Mouse (Mus musculus) lung, adult 18-20 months (tissue): ENCODE results near the gene Aldh3b3.
"Not testable (repeated sequence)": the region's sequence is repeated elsewhere in the genome, so short reads cannot be mapped to it uniquely, and the experiment has no call there.

Experiments
- DNase-seq, 2 experiments: peaks; one replicate each; pipeline ENCODE4 v3.0.0; 2022; ENCODE audit warnings: mixed read lengths in 2 of 2

Gene Aldh3b3

DNA sequence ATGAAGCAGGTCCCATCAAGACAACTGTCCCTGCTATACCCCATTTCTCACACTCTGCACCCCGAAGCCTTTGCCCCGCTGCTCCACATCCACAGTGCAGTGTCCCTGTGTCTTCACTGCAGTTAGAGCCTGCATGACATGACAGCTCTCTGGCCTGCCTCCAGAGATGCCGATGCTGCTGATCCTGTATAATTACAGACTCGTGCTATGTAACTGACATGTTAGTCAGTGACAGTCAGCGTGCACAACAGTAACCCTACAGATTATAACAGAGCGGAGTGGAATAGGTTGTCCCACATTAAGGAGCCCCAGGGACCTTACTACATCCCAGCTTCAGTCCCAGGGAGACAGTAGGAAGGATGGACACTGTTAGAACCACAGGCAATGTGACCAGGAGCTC, 16.2 kb downstream of the Aldh3b3 start:
- not testable (repeated sequence) for DNase-seq

- DNase-seq: peak in 1 of 2 experiments; percentile 46
These were observed 17.4 kb downstream of the Aldh3b3 start for GRCm38 (mm10) chr19:3975866-3976265.

DNA sequence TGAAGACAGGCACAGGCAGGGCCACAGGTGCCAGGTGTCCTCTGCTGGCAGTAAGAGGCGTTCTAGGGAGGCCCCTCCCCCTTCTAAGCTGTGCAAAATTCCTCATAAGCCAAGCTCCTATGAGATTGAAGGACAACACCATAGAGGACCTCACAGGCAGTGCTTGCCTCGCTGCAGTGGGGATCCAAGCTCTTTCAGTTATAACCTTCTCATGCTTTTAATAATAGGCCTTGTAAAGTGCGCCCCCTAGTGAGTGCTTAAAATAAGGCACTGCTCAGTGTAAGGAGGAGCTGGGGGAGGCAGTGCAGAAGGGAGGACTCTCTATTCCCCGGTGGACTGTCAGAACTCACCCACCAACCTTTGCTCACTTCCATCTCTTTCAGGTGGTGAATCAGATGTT, 21.9 kb downstream of the Aldh3b3 start:
- peak; percentile 67 to 83 for DNase-seq

GRCm38 (mm10) chr19:3980917-3981316, 22.5 kb downstream of the Aldh3b3 start:
- no peak for DNase-seq

DNA sequence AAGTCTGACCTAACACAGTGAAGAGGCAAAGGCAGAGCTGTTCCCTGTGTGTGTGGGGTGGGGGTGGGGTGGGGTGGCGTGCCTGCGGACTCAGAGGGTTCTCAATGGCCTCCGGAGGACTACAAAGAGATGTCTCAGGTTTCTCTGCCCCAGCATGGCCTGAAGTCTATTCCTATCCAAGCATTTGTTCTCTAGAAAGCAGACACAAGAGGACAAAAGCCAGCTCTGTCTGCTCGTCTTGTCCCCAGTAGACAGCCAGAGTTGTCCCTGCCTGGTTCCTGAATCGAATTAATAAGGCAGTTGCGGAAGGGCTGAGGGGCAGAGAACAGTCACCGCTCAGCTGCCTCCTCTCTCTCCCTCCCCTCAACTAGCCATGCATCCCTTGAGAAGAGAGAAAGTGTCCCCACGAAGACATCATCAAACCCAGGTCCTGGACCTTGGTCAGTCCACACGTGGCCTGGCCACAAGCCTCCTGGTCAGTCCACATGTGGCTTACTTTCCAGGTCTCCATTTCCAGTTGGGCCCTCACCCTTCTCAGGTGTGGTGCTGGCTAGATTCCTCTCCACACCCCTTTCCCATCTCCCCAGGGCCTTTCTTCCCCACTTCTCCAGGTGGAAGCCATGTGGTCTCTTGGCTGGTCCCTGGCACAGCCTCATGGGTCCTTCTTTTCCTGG, 25.2 kb downstream of the Aldh3b3 start:
- DNase-seq: no peak

DNA sequence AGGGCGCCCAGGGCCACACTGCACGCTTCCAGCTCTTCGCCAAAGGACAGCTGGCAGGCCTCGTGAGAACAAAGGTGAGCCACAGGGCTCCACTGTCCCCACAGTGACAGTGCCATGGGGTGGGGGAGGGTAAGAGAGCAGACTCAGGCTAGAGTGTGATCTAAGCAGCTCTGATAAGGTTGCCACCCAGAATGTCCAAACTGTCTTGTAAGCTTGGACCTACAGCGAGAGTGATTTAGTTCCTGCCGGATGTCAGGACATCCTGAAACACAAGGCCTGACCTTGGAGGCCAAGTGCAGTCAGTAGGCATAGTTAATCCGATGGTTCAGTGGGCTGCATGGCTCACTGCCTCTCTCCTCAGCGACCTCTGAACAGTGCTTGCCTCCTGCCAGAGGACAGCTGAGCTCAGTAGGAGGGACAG, 26.8 kb downstream of the Aldh3b3 start:
- DNase-seq: peak in 1 of 2 experiments; percentile 59

GRCm38 (mm10) chr19:3986334-3986733, 27.9 kb downstream of the Aldh3b3 start, which contains the start of gene Acy3:
TSS of gene Acy3 (plus strand) at chr19:3986570.
- DNase-seq: peak; percentile 83 to 89

DNA sequence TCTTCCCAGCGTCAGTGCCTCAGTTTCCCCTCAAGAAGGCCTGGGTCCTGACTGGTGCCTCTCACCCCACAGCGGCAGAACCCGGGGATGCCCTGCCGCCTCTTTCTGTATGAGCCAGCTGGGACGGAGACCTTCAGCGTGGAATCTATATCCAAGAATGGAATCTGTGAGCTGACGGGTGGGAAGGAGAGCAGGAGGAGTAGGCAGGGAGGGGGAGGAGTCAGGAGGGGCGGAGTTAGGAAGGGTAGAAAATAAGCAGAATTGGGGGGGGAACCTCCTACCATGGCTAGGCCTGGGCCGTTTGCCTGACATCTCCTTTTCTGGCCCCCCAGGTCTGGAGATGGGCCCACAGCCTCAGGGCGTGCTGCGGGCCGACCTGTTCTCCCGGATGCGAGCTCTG, 29.6 kb downstream of the Aldh3b3 start:
- no peak for DNase-seq

DNA sequence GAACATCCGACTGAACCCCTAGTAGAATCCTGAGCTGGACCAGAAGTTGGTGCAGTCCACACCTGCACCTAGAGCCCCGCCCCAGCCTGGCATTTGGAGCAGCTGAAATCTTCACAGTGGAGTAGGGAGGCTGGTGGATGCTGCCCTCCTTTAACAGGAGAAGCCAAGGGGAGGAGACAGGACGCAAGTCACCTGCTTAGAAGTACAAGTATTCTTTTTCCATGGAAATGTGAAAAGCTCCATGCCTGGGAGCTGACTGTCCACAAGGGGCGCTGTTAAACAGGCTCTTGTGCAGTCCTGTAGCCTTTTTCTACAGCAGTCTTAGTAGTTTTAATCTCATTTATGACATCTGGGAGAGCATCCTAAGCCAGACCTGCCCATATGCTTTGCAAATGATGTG, 30.3 kb downstream of the Aldh3b3 start:
- no peak for DNase-seq

- DNase-seq: no peak
These were observed 32.4 kb downstream of the Aldh3b3 start for GRCm38 (mm10) chr19:3990804-3991203.

DNA sequence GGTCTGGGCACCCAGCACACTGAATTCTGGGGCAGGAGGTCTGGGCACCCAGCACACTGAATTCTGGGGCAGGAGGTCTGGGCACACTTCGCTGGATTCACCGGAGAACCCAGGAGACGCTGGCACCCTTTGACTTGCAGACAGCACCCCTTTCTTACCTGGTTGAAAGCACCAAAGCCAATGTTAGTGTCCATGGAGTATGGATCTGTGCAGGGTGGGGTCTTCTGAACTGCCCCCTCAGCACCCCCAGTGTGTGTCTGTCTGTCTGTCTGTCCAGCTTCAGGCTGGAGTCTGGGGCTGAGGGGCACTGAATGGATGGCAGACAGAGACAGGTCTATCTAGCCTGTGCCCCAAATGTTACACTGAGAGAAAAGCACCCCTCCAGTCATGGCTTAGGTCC, 33.1 kb downstream of the Aldh3b3 start:
- no peak for DNase-seq

DNA sequence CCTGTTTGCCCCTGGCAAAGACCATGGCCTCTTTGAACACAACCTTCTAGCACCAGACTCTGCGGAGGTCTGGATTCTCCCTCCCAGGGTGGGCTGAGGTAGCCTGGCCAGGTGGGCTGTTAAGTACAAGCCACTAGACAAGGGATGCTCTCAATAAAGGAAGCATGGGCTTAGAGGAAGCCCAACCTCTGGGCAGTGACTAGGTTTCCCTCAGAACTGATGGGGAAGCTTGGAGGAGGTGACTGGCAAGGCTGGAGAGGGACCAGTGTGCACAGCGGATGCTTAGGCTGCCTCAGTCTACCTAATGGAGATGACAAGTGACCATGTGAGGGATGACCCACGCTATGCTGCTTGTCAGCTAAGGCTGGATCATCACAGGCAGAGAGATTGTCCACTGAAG, 33.5 kb downstream of the Aldh3b3 start:
- no peak for DNase-seq

DNA sequence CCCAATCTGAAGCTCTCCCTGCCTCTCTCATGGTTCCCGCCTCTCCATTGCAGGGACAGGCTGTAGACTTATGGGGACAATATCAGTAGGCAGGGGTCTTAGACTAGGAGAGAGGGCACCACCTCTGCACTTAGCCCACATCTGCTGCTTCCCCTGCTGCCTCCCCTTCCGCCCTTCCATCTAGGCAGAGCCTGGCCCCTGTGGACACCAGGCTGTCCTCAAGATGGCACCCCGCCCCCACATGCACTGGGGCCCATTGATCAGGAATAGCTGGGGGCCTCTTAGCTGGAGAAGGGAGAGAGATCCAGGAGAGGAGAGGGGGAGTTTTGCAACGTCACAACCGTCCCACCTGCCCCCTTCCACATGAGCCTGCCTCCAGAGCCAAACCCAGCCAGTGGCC, 34.0 kb downstream of the Aldh3b3 start, which contains the start of gene Tbx10:
Gene Tbx10, plus strand, starts transcription at position 337 of the 400 bp plus-strand sequence.
- DNase-seq: no peak

DNA sequence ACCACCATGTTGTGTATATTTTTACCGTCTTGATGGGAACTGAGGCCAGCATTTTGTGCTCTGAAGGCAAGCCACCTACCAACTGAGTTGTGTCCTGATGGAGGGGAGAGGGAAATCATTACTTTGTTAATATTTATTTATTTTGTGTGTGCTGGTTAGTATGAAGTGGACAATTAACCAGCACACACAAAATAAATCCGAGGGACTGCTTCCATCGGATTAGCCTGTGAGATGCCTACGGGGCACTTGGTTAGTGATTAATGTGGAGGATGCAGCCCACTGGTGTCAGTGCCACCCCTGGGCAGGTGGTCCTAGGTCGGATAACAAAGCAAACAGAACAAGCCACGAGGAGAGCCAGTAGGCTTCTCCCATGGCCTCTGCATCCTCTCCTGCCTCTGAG, 36.5 kb downstream of the Aldh3b3 start:
- no peak for DNase-seq

- peak; percentile 30 to 36 for DNase-seq
These were observed 37.1 kb downstream of the Aldh3b3 start for GRCm38 (mm10) chr19:3995505-3995904.

DNA sequence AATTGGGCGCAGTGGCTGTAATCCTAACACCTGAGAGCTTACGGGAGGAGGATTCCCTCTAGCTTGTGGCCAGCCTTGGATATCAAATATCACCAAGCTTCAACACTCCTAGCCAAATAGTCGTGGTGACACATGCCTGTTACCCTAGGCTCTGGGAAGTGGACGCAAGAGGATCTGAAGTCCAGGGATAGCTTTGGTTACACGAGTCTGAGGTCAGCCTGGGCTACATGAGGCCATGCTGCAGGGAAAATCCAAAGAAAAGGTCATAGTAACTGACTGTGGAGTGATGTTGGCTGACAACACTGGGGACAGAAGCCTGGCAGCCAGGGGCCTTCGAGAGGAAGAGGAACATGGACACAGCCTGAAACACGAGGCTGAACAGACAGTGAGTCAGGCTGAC, 37.7 kb downstream of the Aldh3b3 start:
- no peak for DNase-seq

DNA sequence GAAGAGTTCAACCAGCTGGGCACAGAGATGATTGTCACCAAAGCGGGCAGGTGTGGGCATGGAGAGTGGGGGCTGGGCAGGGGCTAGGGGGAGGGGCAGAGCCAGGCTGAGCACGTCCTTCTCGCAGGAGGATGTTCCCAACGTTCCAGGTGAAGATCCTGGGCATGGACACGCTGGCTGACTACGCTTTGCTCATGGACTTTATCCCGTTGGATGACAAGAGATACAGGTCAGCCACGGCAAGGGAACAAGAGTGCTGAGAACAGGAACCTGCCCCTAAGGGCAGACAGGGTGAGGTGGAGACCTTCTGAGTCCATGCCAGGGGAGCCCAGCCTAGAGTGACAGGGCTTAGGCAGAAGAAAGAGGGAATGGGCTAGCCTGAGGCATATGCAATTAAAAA, 38.3 kb downstream of the Aldh3b3 start:
- DNase-seq: no peak

GRCm38 (mm10) chr19:3997231-3997630, 38.8 kb downstream of the Aldh3b3 start:
- DNase-seq: no peak

DNA sequence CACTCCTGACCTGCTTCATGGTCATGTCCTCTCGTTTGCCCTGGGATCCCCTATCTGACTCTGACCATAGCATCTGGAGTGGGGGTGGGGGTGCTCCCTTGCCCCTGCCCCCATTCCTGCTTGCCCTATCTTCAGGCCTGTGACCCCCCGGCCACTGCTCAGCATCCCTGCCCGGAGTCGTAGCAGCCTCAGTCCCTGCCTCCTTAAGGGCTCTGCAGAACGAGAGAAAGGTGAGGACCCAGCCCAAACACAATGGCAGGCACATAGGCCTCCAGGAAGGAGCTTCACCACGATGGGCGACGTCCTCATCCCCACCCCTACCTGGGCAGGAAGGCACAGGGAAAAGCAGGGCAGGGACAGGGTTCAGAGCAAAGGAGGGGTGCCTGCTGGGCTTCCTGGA, 39.9 kb downstream of the Aldh3b3 start:
- no peak for DNase-seq

- DNase-seq: no peak
These were observed 40.8 kb downstream of the Aldh3b3 start for GRCm38 (mm10) chr19:3999121-3999730.

DNA sequence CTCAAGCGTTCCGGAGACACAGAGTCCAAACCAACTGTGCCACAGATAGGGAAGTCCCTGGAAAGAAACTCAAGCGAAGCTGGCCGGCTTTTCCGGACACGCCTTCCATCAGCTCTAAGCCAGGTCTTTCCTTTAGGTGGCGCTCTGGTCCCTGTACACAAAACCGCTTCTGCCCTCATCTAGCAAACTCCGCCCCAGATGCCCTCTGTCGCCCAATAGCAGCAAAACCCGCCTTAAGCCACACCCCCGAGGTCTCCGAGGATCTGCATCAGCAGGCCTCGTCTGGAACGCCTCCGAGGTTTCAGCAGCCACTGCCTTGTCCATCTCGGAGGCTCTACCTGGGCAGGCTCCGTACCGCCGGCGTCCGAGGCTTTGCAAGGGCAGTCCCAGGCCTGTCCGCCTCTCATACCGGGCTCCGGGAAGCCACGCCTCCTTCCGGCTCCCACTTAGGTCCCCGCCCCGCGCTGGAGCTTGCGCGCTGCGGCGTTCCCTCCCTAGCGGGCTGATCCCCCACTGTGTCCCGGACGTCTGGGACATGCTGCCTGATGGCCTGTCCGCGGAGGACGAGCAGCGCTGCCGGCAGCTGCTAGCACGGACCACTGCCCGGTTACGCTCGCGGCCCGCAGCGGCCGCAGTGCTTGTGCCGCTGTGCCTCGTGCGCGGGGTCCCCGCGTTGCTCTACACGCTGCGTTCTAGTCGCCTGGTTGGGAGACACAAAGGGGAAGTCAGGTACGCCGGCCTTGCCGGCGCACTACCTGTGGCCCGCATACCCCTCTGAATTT, 41.9 kb downstream of the Aldh3b3 start, which contains the start of the genes Nudt8 and Gm49405:
Gene Nudt8, plus strand, starts transcription at position 462 of the 782 bp plus-strand sequence.
Gene Gm49405, plus strand, starts transcription at position 508 of the 782 bp plus-strand sequence.
- peak; percentile 97 to 98 for DNase-seq

GRCm38 (mm10) chr19:4000949-4001525, 42.6 kb downstream of the Aldh3b3 start:
- no peak for DNase-seq

DNA sequence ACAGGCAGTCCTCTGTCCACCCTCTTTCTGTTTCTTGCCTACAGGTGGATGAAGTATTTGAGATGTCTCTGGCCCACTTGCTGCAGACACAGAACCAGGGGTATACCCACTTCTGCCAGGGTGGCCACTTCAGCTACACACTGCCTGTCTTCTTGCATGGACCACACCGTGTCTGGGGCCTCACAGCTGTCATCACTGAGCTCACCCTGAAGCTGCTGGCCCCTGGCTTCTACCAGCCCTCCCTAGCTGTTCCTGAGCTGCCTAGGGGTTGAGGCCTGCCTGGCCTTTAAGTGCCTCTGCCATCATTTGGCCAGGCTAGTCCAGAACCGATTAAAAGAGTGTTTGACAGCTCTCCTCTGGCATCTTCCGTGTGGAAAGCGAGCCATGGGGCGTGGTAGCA, 43.3 kb downstream of the Aldh3b3 start:
- DNase-seq: no peak
